In the genomic region with DNA sequence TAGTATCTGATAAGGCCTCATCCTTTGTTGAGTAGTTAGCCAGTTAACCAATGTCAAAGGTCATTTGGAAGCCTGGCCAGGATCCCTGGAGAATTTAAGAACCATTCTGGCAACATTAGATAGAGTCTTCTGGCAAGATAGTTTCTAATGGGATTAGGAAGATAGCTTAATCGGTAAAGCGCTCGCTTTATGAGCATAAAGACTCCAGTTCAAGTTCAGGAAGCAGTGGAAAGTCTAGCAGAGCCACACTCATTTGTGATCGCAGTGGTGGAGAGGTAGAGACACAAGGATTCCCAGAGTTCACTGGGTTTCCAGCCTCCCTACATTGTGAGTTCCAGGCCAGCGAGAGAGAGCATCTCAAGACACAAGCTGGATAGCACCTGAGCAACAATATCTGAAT, we compare ENCODE assay signal across 28 mouse cellular contexts.
"Had no signal": no experiment of that assay in that cellular context is flagged by ENCODE, and none has a peak within 500 bp of the region (broad histone marks: within the 10 kb centered on the region; RNA-seq: fewer than 3 reads in every experiment).

No protein-coding gene starts in this region.

- H3K4me3 ChIP-seq: gastrocnemius, adult 2 months; heart, adult 2 months; heart, embryonic 13.5 days; heart, embryonic 15.5 days; hindbrain, embryonic 10.5 days; hindbrain, embryonic 12.5 days; intestine, embryonic 15.5 days; layer of hippocampus, adult 2 months; left cerebral cortex, adult 2 months; limb, embryonic 10.5 days; limb, embryonic 12.5 days; liver, embryonic 13.5 days; liver, embryonic 15.5 days had no signal

- DNase-seq: gastrocnemius, adult 2 months; gastrocnemius, postnatal 10 days; gastrocnemius, postnatal 25 days; heart, adult 2 months; heart, postnatal 14 days; heart, postnatal 4 days; kidney, adult 18-20 months; kidney, adult 8-10 months; kidney, postnatal 10 days; kidney, postnatal 25 days; kidney, postnatal 4 days; liver; liver, embryonic 13.5 days had no signal

- H3K9me3 ChIP-seq: heart, embryonic 13.5 days; heart, embryonic 15.5 days; hindbrain, embryonic 10.5 days; hindbrain, embryonic 12.5 days; intestine, embryonic 15.5 days; limb, embryonic 10.5 days; limb, embryonic 12.5 days; liver, embryonic 13.5 days; liver, embryonic 15.5 days had no signal

- ATAC-seq: hindbrain, embryonic 16.5 days; inflammation-experienced regulatory T-cells, adult 6 months; intestine, postnatal 0 days had no signal

- H3K27me3 ChIP-seq: heart, embryonic 13.5 days; heart, embryonic 15.5 days; hindbrain, embryonic 12.5 days; intestine, embryonic 15.5 days; limb, embryonic 12.5 days; liver, embryonic 13.5 days; liver, embryonic 15.5 days had no signal

- H3K4me1 ChIP-seq: hindbrain, embryonic 10.5 days; hindbrain, embryonic 12.5 days; intestine, embryonic 15.5 days; limb, embryonic 12.5 days; liver, embryonic 13.5 days; liver, embryonic 15.5 days had no signal

- H3K36me3 ChIP-seq: heart, embryonic 13.5 days; heart, embryonic 15.5 days; hindbrain, embryonic 10.5 days; hindbrain, embryonic 12.5 days; intestine, embryonic 15.5 days; limb, embryonic 10.5 days; limb, embryonic 12.5 days; liver, embryonic 13.5 days; liver, embryonic 15.5 days had no signal

- H3K27ac ChIP-seq: gastrocnemius, adult 2 months; hindbrain, embryonic 10.5 days; hindbrain, embryonic 12.5 days; hindbrain, embryonic 14.5 days; layer of hippocampus, adult 2 months; left cerebral cortex, adult 2 months; limb, embryonic 10.5 days; limb, embryonic 12.5 days; liver, embryonic 13.5 days; liver, embryonic 15.5 days had no signal

- H3K4me2 ChIP-seq: heart, embryonic 13.5 days; heart, embryonic 15.5 days; hindbrain, embryonic 12.5 days; hindbrain, embryonic 14.5 days; intestine, embryonic 15.5 days; limb, embryonic 12.5 days; liver, embryonic 11.5 days; liver, embryonic 13.5 days; liver, embryonic 15.5 days had no signal

- H3K9ac ChIP-seq: heart, embryonic 13.5 days; heart, embryonic 15.5 days; hindbrain, embryonic 12.5 days; hindbrain, embryonic 14.5 days; intestine, embryonic 15.5 days; limb, embryonic 12.5 days; liver, embryonic 13.5 days; liver, embryonic 15.5 days had no signal
